Mouse (Mus musculus): ENCODE data around the gene Pdcd2l. TPM values are rescaled to one million over a fixed set of nuclear protein-coding genes. Genes with fewer than 3 reads are reported as not detected.

Gene Pdcd2l
- 25.3 and 25.4 TPM in 2 replicates for total RNA-seq (2021)
- long read RNA-seq, transcript Pdcd2l-201 (7 exons, 1,295 nt), result major isoform, 23 of 45 reads
- long read RNA-seq, partial matches to known transcripts, result 20 of 45 reads
- long read RNA-seq, other reads (novel, unspliced or antisense), result 1 of 45 reads

GRCm38 (mm10) chr7:34196132-34197128, at the start of gene Pdcd2l:
TSS of gene Pdcd2l (minus strand) at chr7:34196661.
- peak; percentile 95 for DNase-seq

- peak; percentile 25 for DNase-seq
Measured at GRCm38 (mm10) chr7:34242176-34242575, 45.7 kb upstream of the Pdcd2l start.

- DNase-seq, result no peak
Measured at GRCm38 (mm10) chr7:34238086-34238485, 41.6 kb upstream of the Pdcd2l start.

- DNase-seq, result no peak
Measured at GRCm38 (mm10) chr7:34235602-34236001, 39.1 kb upstream of the Pdcd2l start.

- DNase-seq, result no peak
Measured at GRCm38 (mm10) chr7:34234610-34235561, 38.4 kb upstream of the Pdcd2l start.

GRCm38 (mm10) chr7:34233909-34234609, 37.6 kb upstream of the Pdcd2l start:
- DNase-seq, result peak; percentile 99

GRCm38 (mm10) chr7:34232785-34233725, 36.6 kb upstream of the Pdcd2l start:
- no peak for DNase-seq

- peak; percentile 85 for DNase-seq
Measured at GRCm38 (mm10) chr7:34230116-34230515, 33.7 kb upstream of the Pdcd2l start, which contains the start of gene Gpi1. TSS of gene Gpi1 (minus strand) at chr7:34230336.

GRCm38 (mm10) chr7:34229691-34230111, 33.2 kb upstream of the Pdcd2l start:
- DNase-seq, result peak; percentile 42

GRCm38 (mm10) chr7:34229153-34229552, 32.7 kb upstream of the Pdcd2l start:
- no peak for DNase-seq

GRCm38 (mm10) chr7:34228641-34229040, 32.2 kb upstream of the Pdcd2l start:
- no peak for DNase-seq

- DNase-seq, result no peak
Measured at GRCm38 (mm10) chr7:34226846-34227245, 30.4 kb upstream of the Pdcd2l start.

- no peak for DNase-seq
Measured at GRCm38 (mm10) chr7:34226086-34226485, 29.6 kb upstream of the Pdcd2l start.

- peak; percentile 31 for DNase-seq
Measured at GRCm38 (mm10) chr7:34224308-34224707, 27.8 kb upstream of the Pdcd2l start.

- DNase-seq, result no peak
Measured at GRCm38 (mm10) chr7:34222340-34222739, 25.9 kb upstream of the Pdcd2l start.

- no peak for DNase-seq
Measured at GRCm38 (mm10) chr7:34221594-34222250, 25.3 kb upstream of the Pdcd2l start.

GRCm38 (mm10) chr7:34218496-34218895, 22.0 kb upstream of the Pdcd2l start:
- no peak for DNase-seq

- DNase-seq, result no peak
Measured at GRCm38 (mm10) chr7:34216474-34216873, 20.0 kb upstream of the Pdcd2l start.

- no peak for DNase-seq
Measured at GRCm38 (mm10) chr7:34215481-34215880, 19.0 kb upstream of the Pdcd2l start.

- DNase-seq, result no peak
Measured at GRCm38 (mm10) chr7:34214644-34215043, 18.2 kb upstream of the Pdcd2l start.

All from adrenal gland, postnatal 25 days (tissue).